Mouse (Mus musculus): ENCODE data around the gene Plekhb1.

- TF ChIP-seq GATA1 (IDR thresholded peaks at IDR 0.05; ENCODE audit: low read length) (no peak), TAL1 (IDR thresholded peaks at IDR 0.05; ENCODE audit: low read length) (no peak)
Measured at GRCm38 (mm10) chr7:100649826-100650225, 12.4 kb downstream of the Plekhb1 start.

Measured in erythroblast, embryonic 14.5 days (primary cell).